Mouse (Mus musculus) erythroblast, embryonic 14.5 days (primary cell): Measurements from ENCODE around the gene Ndrg3.

Experiments used
- GATA1 ChIP-seq: IDR thresholded peaks from 2 replicates; pipeline ENCODE4 v1.6.1; 2012; ENCODE audit warnings: low read length, inconsistent platforms, mixed read lengths
- TAL1 ChIP-seq: IDR thresholded peaks from 3 replicates; pipeline ENCODE4 v1.6.1; 2012; ENCODE audit warnings: low read length, inconsistent platforms, mixed read lengths

GRCm38 (mm10) chr2:156991470-156992319 is at the start of gene Ndrg3:
- TF ChIP-seq GATA1 (no peak), TAL1 (no peak)
